Mouse (Mus musculus) E14TG2a.4 (cell line): ENCODE results near the gene Efemp2.

ENCODE experiments used
- H3K27me3 ChIP-seq: 2 replicates; pipeline ENCODE4 v1.6.1; 2014; ENCODE audit warnings: low read length, control low read depth; ENCODE audit not compliant: insufficient read depth
- H3K36me3 ChIP-seq: 2 replicates; pipeline ENCODE4 v1.6.1; 2014; ENCODE audit warnings: low read length, control low read depth; ENCODE audit not compliant: insufficient read depth
- H3K4me1 ChIP-seq: replicated peaks from 2 replicates; pipeline ENCODE4 v1.6.1; 2014; ENCODE audit warnings: low read depth, low read length, control low read depth
- H3K4me3 ChIP-seq: replicated peaks from 2 replicates; pipeline ENCODE4 v1.5.1; 2014; ENCODE audit warnings: mild to moderate bottlenecking, low read length
- H3K9me3 ChIP-seq: 2 replicates; pipeline ENCODE4 v1.6.1; 2014; ENCODE audit warnings: low read length, control low read depth
- CTCF ChIP-seq: conservative IDR thresholded peaks from 2 replicates; pipeline ENCODE4 v1.5.1; 2014; ENCODE audit warnings: low read length
- NANOG ChIP-seq: IDR thresholded peaks from 2 replicates; pipeline ENCODE4 v1.6.1; 2014; ENCODE audit warnings: borderline replicate concordance, low read length, mixed read lengths
- POU5F1 ChIP-seq: IDR thresholded peaks from 2 replicates; pipeline ENCODE4 v1.6.1; 2014; ENCODE audit warnings: low read length, borderline replicate concordance

Efemp2 gene

GRCm38 (mm10) chr19:5466916-5467500, 6.7 kb upstream of the Efemp2 start:
- TF ChIP-seq CTCF (no peak), NANOG (no peak), POU5F1 (no peak)
- Histone ChIP-seq H3K27me3 (peaks cover 8% of the 10 kb centered on the region), H3K9me3 (no peaks in the 10 kb centered on the region), H3K4me1 (peaks cover 55% of the 10 kb centered on the region), H3K4me3 (no peak overlapping the region), H3K36me3 (peaks cover 57% of the 10 kb centered on the region)

- H3K4me1 ChIP-seq = peaks cover 55% of the 10 kb centered on the region
- no peaks in the 10 kb centered on the region for H3K9me3 ChIP-seq
- H3K4me3 ChIP-seq = peak within 1 kb of the TSS; percentile 50
- TF ChIP-seq NANOG (no peak), POU5F1 (no peak), CTCF (no peak)
- peaks cover 11% of the 10 kb centered on the region for H3K27me3 ChIP-seq
- H3K36me3 ChIP-seq = peaks cover 44% of the 10 kb centered on the region
Observed at GRCm38 (mm10) chr19:5468374-5468773, 5.4 kb upstream of the Efemp2 start, which contains the start of gene Ctsw. Gene Ctsw, minus strand, starts transcription at chr19:5468507.

- Histone ChIP-seq H3K27me3 (peaks cover 38% of the 10 kb centered on the region), H3K4me1 (peaks cover 59% of the 10 kb centered on the region), H3K9me3 (no peaks in the 10 kb centered on the region), H3K36me3 (peaks cover 12% of the 10 kb centered on the region), H3K4me3 (no peak overlapping the region)
- TF ChIP-seq CTCF (no peak), NANOG (no peak), POU5F1 (no peak)
Observed at GRCm38 (mm10) chr19:5471846-5472245, 1.9 kb upstream of the Efemp2 start.

- no peaks in the 10 kb centered on the region for H3K9me3 ChIP-seq
- H3K4me3 ChIP-seq = no peak overlapping the region
- H3K36me3 ChIP-seq = peaks cover 2% of the 10 kb centered on the region; the same call in 1 of the 2 replicates
- H3K4me1 ChIP-seq = peaks cover 54% of the 10 kb centered on the region
- TF ChIP-seq CTCF = peak; percentile 7; the same call in 1 of the 2 replicates
- TF ChIP-seq NANOG = no peak
- no peak for TF ChIP-seq POU5F1
- peaks cover 38% of the 10 kb centered on the region for H3K27me3 ChIP-seq
Observed at GRCm38 (mm10) chr19:5472857-5473256, 897 bp upstream of the Efemp2 start.

GRCm38 (mm10) chr19:5474281-5475068, 721 bp downstream of the Efemp2 start:
- H3K27me3 ChIP-seq = peaks cover 38% of the 10 kb centered on the region
- H3K4me3 ChIP-seq = peak overlapping the region; percentile 77
- no peaks in the 10 kb centered on the region for H3K9me3 ChIP-seq
- 0 out of 2 replicates have a peak, but pooled peaks cover 2% of the 10 kb centered on the region for H3K36me3 ChIP-seq
- H3K4me1 ChIP-seq = peaks cover 41% of the 10 kb centered on the region
- TF ChIP-seq CTCF (no peak), NANOG (no peak), POU5F1 (no peak)

GRCm38 (mm10) chr19:5475069-5475714, 1.4 kb downstream of the Efemp2 start:
- TF ChIP-seq POU5F1 (no peak), NANOG (no peak), CTCF (no peak)
- Histone ChIP-seq H3K36me3 (peaks cover 7% of the 10 kb centered on the region), H3K27me3 (peaks cover 33% of the 10 kb centered on the region), H3K9me3 (no peaks in the 10 kb centered on the region), H3K4me3 (peak overlapping the region; percentile 77), H3K4me1 (peaks cover 38% of the 10 kb centered on the region)

- H3K36me3 ChIP-seq = peaks cover 21% of the 10 kb centered on the region
- TF ChIP-seq NANOG = no peak
- TF ChIP-seq POU5F1 = no peak
- TF ChIP-seq CTCF = no peak
- H3K9me3 ChIP-seq = no peaks in the 10 kb centered on the region
- no peak overlapping the region for H3K4me3 ChIP-seq
- H3K4me1 ChIP-seq = peaks cover 35% of the 10 kb centered on the region
- H3K27me3 ChIP-seq = peaks cover 31% of the 10 kb centered on the region
Observed at GRCm38 (mm10) chr19:5477004-5477667, 3.4 kb downstream of the Efemp2 start.

GRCm38 (mm10) chr19:5477668-5478300, 4.0 kb downstream of the Efemp2 start:
- Histone ChIP-seq H3K36me3 (peaks cover 27% of the 10 kb centered on the region), H3K9me3 (no peaks in the 10 kb centered on the region), H3K27me3 (peaks cover 31% of the 10 kb centered on the region), H3K4me1 (peaks cover 39% of the 10 kb centered on the region), H3K4me3 (0 out of 2 replicates have a peak overlapping the region, but pooled peaks have one; percentile 3)
- no peak for TF ChIP-seq CTCF
- no peak for TF ChIP-seq POU5F1
- no peak for TF ChIP-seq NANOG
